Mouse (Mus musculus): ENCODE data around the gene Arid4a. TPM values are rescaled to one million over a fixed set of nuclear protein-coding genes. Genes with fewer than 3 reads are reported as not detected.

The Arid4a gene
- polyA plus RNA-seq, 1 experiment from 2014 or later = 71.5 TPM

- DNase-seq (ENCODE audit: low spot score) = peak; percentile 14
Observed at GRCm38 (mm10) chr12:71139258-71139828, 123.6 kb downstream of the Arid4a start.

- DNase-seq (ENCODE audit: low spot score) = no peak
Observed at GRCm38 (mm10) chr12:71141189-71141588, 125.4 kb downstream of the Arid4a start.

GRCm38 (mm10) chr12:71147641-71148040 is 131.9 kb downstream of the Arid4a start:
- DNase-seq (ENCODE audit: low spot score) = peak; percentile 47

Other genes with a start within 250 kb of the Arid4a start
- 20.1 and 20.5 TPM in 2 replicates for gene Frmd6, start 190.5 kb upstream of the Arid4a start, polyA plus RNA-seq (2015; fragmentation: Nextera tagmentation; extraction: Ambion mirVana)
- gene Actr10, start 78.1 kb upstream of the Arid4a start, polyA plus RNA-seq (2015; fragmentation: Nextera tagmentation; extraction: Ambion mirVana) = 328 and 338 TPM in 2 replicates
- 653 and 686 TPM in 2 replicates for gene Psma3, start 41.4 kb upstream of the Arid4a start, polyA plus RNA-seq (2015; fragmentation: Nextera tagmentation; extraction: Ambion mirVana)
- gene Tomm20l, start 95.4 kb downstream of the Arid4a start, polyA plus RNA-seq (2015; fragmentation: Nextera tagmentation; extraction: Ambion mirVana) = 0.26 TPM in 1 of 2 replicates, not detected in the other
- gene Timm9, start 120.7 kb downstream of the Arid4a start, polyA plus RNA-seq (2015; fragmentation: Nextera tagmentation; extraction: Ambion mirVana) = 89.8 and 90.0 TPM in 2 replicates
- 13.6 and 17.1 TPM in 2 replicates for gene 2700049A03Rik, start 120.9 kb downstream of the Arid4a start, polyA plus RNA-seq (2015; fragmentation: Nextera tagmentation; extraction: Ambion mirVana)